Mouse (Mus musculus): ENCODE results near the gene Rab3a.

Gene Rab3a

GRCm38 (mm10) chr8:70774740-70775139, 20.3 kb downstream of the Rab3a start:
- DNase-seq (ENCODE audit: low read depth, low spot score) = no peak

DNA sequence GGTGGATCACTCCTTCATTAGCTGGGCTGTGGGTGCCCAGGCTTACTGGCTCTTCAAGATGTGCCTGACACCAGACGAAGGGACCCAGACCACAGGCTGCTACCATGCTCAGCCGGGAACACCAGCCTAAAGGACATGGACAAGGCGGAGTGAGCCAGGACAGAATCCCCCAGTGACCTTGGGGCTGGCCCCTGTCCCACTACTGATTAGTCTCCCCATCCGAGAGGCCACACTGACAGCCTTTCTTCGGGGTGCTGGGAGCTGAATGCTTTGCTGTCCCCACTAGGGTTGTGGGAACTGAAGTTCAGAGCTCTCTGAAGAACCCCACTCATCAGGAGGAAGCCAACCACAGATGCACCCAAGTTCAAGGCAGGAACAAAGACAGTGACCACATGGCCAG, 20.7 kb downstream of the Rab3a start:
- no peak for DNase-seq (ENCODE audit: low read depth, low spot score)

DNA sequence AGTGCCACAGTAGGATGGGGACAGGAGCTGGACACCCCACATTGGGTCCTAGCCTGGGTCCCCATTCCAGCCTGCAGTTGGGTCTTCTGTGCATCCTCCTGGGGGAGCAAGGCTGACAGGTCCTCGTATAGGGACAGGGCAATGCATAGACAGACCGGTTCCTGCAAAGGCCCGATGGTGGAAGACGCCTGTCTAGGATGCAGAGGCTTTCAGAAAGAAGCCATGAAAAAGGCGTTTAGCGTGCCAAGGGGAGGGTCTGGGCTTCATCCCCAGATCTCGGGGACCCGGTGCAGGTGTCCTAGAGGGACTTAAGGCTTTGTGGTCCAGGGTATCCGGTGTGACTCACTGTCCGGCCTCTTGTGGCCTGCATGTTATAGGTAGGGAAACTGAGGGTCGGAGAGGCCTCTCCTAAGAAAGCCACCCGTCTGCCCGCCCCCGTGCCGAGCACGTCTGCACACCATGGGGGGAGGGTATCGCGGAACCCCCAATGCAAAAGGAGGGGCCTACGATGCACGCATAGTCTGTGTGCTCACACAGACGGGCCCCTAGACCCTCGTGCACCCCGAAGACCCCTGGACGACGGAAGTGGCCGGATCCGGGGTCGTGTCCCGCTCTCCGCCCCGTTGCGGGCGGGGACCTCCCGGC, 21.5 kb downstream of the Rab3a start:
- peak; percentile 41 for DNase-seq (ENCODE audit: low read depth, low spot score)

DNA sequence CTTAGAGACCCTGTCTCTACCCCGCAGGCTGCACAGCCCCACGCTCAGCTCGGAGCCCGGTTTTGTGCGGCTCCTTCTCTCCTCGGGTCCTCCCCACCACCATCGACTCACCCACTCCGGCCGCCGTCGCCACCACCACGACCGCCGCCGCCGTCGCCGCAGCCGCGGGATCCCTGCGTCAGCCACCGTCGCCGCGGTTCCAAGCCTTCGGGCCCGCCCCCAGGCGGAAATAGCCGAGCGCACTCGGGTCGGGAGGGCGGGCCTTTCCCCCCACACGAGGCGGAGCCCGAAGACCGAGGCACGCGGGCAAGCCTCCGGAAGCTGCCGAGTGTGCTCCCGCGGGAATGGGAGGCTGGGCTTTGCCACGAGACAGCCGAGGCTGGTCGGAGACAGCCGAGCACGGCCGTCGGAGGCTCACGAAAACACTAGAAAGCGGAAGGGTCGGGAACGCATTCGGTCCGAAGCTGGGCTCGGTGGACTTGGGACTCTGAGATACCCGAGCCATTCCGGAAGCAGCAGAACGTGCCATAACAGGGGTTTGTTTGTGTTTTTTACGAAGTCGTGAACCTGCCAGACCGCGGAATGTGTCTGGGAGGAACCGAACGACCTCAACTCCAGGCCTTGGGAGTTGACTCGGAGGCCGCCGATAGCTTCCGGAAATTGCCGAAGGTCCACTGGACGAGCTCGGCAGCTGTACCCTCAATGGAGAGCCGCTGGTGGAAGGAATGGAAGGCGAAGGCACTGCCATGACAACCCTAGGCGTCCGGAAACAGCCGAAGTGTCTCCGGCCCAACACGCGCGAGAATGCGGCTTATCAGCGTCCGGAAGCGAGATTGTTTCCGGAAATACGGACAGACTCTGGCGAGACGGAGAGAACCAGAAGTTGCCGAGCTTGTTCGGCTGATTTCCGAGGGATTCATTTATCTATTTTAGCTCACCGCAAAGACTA, 22.3 kb downstream of the Rab3a start, which contains the start of gene Pik3r2:
Gene Pik3r2 (minus strand): TSS at position 218 of the 949 bp plus-strand sequence.
- peak; percentile 97 for DNase-seq (ENCODE audit: low read depth, low spot score)

DNA sequence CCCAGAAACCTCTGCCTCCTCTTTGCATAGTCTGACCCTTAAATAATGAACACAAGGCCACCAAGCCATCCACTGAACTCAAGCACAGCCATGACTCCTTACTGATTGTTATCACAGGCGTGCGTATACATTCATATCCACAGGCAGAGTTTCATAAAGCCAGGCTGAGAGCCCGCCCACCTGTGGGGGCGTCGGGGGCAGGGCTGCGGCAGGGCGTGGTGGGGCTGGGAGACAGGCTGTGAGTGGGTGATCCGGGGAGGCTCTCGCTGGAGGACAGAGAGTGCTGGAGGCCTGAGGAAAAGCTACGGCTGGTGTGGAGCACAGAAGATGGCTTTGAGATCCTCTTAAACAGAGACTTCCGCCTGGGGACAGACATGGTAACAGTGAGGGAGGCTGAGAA, 25.6 kb downstream of the Rab3a start:
- DNase-seq (ENCODE audit: low read depth, low spot score) = no peak

- no peak for DNase-seq (ENCODE audit: low read depth, low spot score)
These were observed 32.0 kb downstream of the Rab3a start for GRCm38 (mm10) chr8:70786291-70787050.

- no peak for DNase-seq (ENCODE audit: low read depth, low spot score)
These were observed 32.6 kb downstream of the Rab3a start for GRCm38 (mm10) chr8:70787051-70787445.

- no peak for DNase-seq (ENCODE audit: low read depth, low spot score)
These were observed 33.6 kb downstream of the Rab3a start for GRCm38 (mm10) chr8:70787941-70788667.

DNA sequence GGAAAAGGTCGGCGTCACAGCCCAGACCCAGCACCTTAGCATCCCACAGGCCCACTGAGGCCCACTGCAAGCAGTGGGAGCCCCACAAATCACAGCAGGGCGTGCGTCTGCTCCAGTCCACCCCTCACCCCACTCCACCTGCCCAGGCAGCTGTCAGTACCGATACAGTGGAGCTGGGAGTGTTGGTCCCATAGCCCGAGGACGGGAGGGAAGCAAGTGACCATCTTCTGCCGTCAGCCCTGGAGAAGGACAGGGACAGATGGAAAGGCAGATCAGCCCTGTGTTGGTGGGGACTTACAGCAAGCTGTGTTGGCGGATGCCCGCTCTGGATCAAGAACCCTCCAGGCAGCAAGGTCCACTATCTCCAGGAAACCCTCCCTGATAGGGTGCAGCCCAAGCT, 34.6 kb downstream of the Rab3a start:
- DNase-seq (ENCODE audit: low read depth, low spot score) = no peak

GRCm38 (mm10) chr8:70790846-70791245, 36.4 kb downstream of the Rab3a start:
- no peak for DNase-seq (ENCODE audit: low read depth, low spot score)

DNA sequence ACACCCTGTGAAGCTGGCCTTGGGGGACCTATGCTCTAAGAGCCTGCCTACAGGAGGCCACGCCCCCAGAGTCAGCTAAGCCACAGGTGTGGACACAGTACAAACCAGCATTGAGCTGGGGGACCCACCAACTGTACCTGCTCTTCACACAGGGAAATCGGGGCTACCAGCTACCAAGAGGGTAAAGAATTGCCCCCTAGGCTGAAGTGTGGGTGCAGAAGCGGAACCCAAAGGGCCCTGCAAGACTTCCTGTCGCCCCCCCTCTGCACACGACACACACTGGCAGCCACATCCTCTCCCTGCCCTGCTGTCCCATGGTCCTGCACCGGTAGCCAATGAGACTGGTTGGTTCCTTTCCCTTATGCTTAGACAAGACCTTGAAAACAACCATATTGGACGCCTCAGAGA, 36.8 kb downstream of the Rab3a start:
- peak; percentile 86 for DNase-seq (ENCODE audit: low read depth, low spot score)

DNA sequence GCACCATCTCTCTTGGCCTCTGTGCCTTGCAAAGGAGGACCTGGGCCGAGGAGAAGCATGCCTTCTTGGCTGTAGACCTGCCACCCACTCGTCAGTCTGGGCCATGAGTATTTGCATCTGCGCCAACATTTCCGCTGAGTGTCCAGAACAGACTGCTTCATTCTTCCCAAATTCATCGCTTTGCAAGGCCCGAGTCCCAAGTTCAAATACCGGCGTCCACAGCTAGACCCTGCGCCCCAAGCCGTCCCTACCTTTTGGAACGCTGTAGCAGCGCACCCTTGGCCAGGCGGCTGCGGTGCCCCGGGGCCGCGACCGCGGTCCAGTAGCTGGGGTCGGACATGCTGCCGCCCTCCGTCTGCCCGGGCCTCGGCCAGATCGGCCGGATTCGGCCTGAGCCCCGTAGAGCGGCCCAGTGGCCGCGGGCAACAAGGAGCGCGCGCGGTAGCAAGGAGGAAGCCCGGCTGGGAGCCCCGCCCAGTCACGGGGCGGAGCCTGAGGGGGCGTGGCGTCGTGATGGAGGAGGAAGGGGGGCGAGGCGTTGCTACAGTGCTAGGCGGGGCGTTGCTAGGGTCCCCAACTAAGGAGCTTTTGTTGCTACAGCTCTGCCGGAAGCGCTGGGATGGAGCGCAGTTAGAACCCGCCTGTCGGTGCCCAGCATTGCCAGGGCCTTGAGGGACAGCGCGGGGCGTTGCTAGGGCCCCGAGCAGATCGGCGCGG, 37.7 kb downstream of the Rab3a start:
- peak; percentile 99 for DNase-seq (ENCODE audit: low read depth, low spot score)

DNA sequence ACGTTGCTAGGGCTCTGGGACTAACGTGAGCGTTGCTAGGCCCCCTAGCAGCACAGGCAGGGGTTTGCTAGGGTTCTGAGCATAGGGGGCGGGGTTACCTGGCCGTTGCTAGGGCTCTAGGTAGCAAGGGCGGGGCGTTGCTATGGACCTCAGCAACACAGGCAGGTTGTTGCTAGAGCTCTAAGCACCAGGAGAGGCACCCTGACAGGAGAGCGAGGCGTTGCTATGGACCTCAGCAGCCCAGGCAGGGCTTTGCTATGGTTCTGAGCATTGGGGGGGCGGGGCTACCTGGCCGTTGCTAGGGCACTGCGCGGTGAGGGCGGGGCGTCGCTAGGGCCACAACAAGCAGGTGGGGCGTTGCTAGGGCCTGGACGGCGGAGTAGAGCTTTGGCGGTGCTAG, 38.2 kb downstream of the Rab3a start:
- peak; percentile 92 for DNase-seq (ENCODE audit: low read depth, low spot score)

GRCm38 (mm10) chr8:70794215-70794614, 39.7 kb downstream of the Rab3a start:
- no peak for DNase-seq (ENCODE audit: low read depth, low spot score)

GRCm38 (mm10) chr8:70795370-70795769, 40.9 kb downstream of the Rab3a start:
- no peak for DNase-seq (ENCODE audit: low read depth, low spot score)

DNA sequence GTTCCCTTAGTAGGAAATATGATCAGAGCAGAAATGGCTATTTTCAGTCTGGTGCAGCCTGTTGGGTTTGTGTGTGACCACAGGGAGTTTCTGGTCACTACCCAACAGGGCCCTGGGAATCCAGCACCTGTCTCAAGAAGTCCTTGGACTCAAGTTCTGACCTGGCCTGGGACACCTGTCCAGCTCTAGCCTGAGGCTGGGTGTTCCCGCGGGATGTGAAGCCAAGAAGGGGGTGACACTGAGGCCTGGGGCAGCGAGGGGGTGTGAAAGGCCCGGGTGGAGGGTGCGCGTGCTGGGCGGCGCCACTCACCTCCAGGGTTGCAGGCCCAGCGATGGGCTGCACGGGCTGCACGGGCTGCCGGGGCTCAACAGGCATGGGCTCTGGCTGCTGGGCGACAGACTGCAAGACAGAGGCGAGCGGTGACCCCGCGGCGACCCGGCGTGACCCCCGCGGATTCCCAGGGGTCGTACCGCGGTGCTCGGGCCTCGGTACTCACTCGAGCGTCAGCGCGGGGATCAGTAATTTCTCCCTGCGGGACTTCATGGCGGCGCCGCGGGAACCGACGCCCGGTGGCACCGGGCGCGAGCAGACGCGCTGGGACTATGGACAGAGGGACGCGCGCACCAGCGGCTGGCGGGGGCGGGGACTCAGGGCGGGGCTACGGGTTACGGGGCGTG, 42.1 kb downstream of the Rab3a start:
- no peak for DNase-seq (ENCODE audit: low read depth, low spot score)

DNA sequence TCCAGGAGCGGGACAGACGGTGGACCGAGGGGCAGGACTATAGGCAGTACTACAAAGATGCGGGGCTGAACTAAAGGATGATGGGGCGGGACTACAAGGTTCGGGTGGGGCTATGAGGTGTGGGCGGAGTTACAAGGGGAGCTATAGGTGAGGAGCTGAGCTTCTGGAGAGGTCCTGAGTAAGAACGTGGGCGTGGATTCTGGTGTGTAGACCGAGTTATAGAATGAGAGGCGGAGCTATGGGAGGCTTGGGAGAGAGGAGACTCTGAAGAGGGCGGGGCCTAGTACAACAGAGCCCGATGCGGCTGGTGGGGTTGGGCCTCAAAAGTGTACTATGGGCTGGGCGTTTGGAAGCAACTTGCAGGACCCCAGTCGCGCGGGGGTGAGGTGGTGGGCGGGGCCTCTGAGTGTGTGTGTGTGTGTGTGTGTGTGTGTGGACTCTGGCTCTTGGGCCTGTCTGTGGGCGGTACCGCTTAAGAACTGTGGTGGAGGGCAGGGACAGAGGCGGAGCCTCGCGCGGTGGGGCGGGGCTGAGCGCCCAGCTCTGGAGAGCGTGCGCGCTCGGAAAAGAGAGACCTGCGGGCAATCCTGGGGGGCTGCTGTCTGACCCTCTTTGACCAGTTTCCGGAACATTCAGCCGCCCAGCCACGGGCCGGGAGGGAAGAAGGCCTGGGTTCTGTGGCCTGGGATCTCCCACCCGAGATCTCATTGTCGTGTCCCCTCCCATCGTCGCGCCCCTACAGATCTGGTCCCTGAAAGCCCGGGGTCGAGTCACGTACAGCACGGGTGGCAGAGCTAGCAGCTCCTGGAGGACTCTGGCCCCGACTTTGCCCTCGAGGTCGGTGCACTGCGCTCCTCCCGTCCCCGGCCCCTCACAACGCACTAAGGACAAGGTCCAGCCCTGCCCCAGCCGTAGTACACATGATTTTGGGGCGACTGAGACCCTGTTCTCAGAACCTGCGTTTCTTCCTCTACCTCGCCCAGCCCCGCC, 42.9 kb downstream of the Rab3a start:
- peak; percentile 91 for DNase-seq (ENCODE audit: low read depth, low spot score)

GRCm38 (mm10) chr8:70798281-70798680, 43.8 kb downstream of the Rab3a start:
- no peak for DNase-seq (ENCODE audit: low read depth, low spot score)

DNA sequence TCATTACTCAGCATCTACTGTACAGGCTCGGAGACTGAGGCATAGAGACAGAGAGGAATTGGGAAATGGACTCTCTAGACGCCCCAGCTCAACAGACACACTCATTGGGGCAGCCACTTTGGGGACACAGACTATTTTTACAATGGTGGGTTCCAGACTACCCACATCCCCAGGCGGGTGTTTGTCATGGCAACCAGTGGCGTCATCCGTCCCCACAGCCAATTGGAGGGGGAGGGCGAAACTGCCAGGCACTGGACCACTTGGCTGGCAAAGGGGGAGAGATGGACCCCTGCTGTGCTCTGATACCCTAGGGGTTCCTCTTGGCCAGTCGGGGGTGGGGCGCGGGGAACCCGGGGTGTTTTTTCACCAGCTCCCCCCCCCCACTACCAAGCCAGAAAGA, 46.2 kb downstream of the Rab3a start:
- DNase-seq (ENCODE audit: low read depth, low spot score) = no peak
